Comparison of ENCODE assay signal across 35 mouse cellular contexts in the genomic region with DNA sequence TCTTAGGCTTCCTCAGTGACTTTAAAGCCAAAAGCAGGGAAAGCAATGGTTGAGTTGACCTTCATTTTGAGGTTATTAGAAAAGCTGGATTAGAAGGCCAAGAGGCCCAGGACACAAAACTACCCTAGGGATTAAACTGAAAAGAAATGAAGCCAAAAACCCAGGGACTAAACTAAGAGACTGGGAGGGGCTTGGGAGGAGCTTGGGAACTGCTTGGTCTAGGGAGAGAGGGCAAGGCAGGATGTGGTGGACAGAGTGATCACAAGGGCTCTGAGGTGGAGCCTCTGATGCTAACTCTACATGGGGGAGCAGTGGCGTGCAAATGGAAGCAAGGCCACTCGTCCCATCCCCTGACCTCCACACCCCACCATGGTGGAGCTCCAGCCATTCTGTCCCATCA.
"Had no signal": no experiment of that assay in that cellular context is flagged by ENCODE, and none has a peak within 500 bp of the region (broad histone marks: within the 10 kb centered on the region; RNA-seq: fewer than 3 reads in every experiment).

No protein-coding gene starts in this region.

- H3K4me1 ChIP-seq: hindbrain, embryonic 12.5 days; hindbrain, embryonic 13.5 days; hindbrain, embryonic 15.5 days had no signal

- H3K27ac ChIP-seq: heart, embryonic 10.5 days; heart, embryonic 13.5 days; heart, embryonic 15.5 days; hindbrain, embryonic 10.5 days; hindbrain, embryonic 12.5 days; hindbrain, embryonic 13.5 days; hindbrain, embryonic 14.5 days; hindbrain, embryonic 15.5 days; hindbrain, postnatal 0 days; intestine, embryonic 15.5 days; kidney, embryonic 15.5 days; kidney, postnatal 0 days; layer of hippocampus, adult 2 months had no signal

- DNase-seq: heart, postnatal 10 days; heart, postnatal 14 days; heart, postnatal 36 days; heart, postnatal 4 days; kidney, adult 11 months; kidney, adult 18-20 months; kidney, adult 2 months; kidney, adult 8-10 months; kidney, adult 9 months; kidney, postnatal 10 days; kidney, postnatal 14 days; kidney, postnatal 25 days; kidney, postnatal 36 days; kidney, postnatal 4 days; layer of hippocampus, adult 9-11 months; layer of hippocampus, postnatal 36 days had no signal

- H3K27me3 ChIP-seq: heart, embryonic 12.5 days; heart, embryonic 13.5 days; heart, embryonic 15.5 days; hindbrain, embryonic 12.5 days; hindbrain, embryonic 13.5 days; hindbrain, embryonic 15.5 days; intestine, embryonic 15.5 days; kidney, embryonic 15.5 days had no signal

- H3K9me3 ChIP-seq: heart, embryonic 10.5 days; heart, embryonic 12.5 days; heart, embryonic 13.5 days; heart, embryonic 15.5 days; hindbrain, embryonic 10.5 days; hindbrain, embryonic 12.5 days; hindbrain, embryonic 13.5 days; hindbrain, embryonic 15.5 days; intestine, embryonic 15.5 days; kidney, embryonic 15.5 days had no signal

- ATAC-seq: hindbrain, embryonic 16.5 days; hindbrain, postnatal 0 days; inflammation-experienced regulatory T-cells, adult 6 months; intestine, embryonic 15.5 days; intestine, embryonic 16.5 days; intestine, postnatal 0 days had no signal

- H3K9ac ChIP-seq: heart, embryonic 12.5 days; heart, embryonic 13.5 days; heart, embryonic 15.5 days; hindbrain, embryonic 12.5 days; hindbrain, embryonic 13.5 days; hindbrain, embryonic 14.5 days; hindbrain, embryonic 15.5 days; intestine, embryonic 15.5 days; kidney, embryonic 15.5 days had no signal

- H3K4me3 ChIP-seq: heart, embryonic 10.5 days; heart, embryonic 12.5 days; heart, embryonic 13.5 days; heart, embryonic 15.5 days; hindbrain, embryonic 10.5 days; hindbrain, embryonic 12.5 days; hindbrain, embryonic 13.5 days; hindbrain, embryonic 15.5 days; intestine, embryonic 15.5 days; kidney, embryonic 15.5 days; layer of hippocampus, adult 2 months had no signal

- H3K36me3 ChIP-seq: heart, embryonic 10.5 days; heart, embryonic 12.5 days; heart, embryonic 13.5 days; heart, embryonic 15.5 days; hindbrain, embryonic 10.5 days; hindbrain, embryonic 12.5 days; hindbrain, embryonic 13.5 days; hindbrain, embryonic 15.5 days; intestine, embryonic 15.5 days; kidney, embryonic 15.5 days had no signal

- H3K4me2 ChIP-seq: heart, embryonic 11.5 days; heart, embryonic 12.5 days; heart, embryonic 13.5 days; heart, embryonic 15.5 days; hindbrain, embryonic 12.5 days; hindbrain, embryonic 13.5 days; hindbrain, embryonic 14.5 days; hindbrain, embryonic 15.5 days; intestine, embryonic 15.5 days; kidney, embryonic 15.5 days had no signal
